Mouse (Mus musculus) CH12.LX (cell line): ENCODE measurements around the gene Cep164. TPM values are rescaled to one million over a fixed set of nuclear protein-coding genes. Genes with fewer than 3 reads are reported as not detected.

Experiments used
- DNase-seq: peaks from one replicate; pipeline ENCODE4 v3.0.0-alpha.2; 2013; ENCODE audit errors: extremely low read depth
- H3K27ac ChIP-seq: 2 replicates; pipeline ENCODE4 v1.5.1; 2012; ENCODE audit warnings: low read depth, mild to moderate bottlenecking, control low read depth, moderate library complexity; ENCODE audit not compliant: insufficient read depth
- H3K27me3 ChIP-seq: replicated peaks from 2 replicates; pipeline ENCODE3; 2012; ENCODE audit warnings: inconsistent platforms
- H3K36me3 ChIP-seq, 2 experiments: replicated peaks in 1 of 2; 2 replicates each; pipeline versions ENCODE3 to v1.6.1; 2012; ENCODE audit warnings: inconsistent platforms in 1 of 2, low read length in 1 of 2, mild to moderate bottlenecking in 1 of 2, mixed read lengths in 1 of 2, moderate library complexity in 1 of 2; ENCODE audit not compliant: control insufficient read depth in 1 of 2, insufficient read depth in 1 of 2
- H3K4me1 ChIP-seq, 2 experiments: 2 replicates each; pipeline ENCODE4 v1.6.1; 2012; ENCODE audit warnings: inconsistent platforms in 1 of 2, moderate library complexity in 1 of 2; ENCODE audit not compliant: insufficient read depth in 2 of 2, control insufficient read depth in 1 of 2
- H3K4me2 ChIP-seq: 2 replicates; pipeline ENCODE4 v1.6.1; 2012; ENCODE audit warnings: low read depth, mild to moderate bottlenecking, control low read depth; ENCODE audit not compliant: poor library complexity, insufficient read depth, severe bottlenecking
- H3K4me3 ChIP-seq, 3 experiments: fragments of 150-350 bp in 1 of 3; sonication (generic) in 1 of 3; replicated peaks in 1 of 3; 2 replicates each; pipeline versions ENCODE3 to v1.5.1; 2011 to 2012; ENCODE audit warnings: low read depth in 2 of 3, low read length in 2 of 3, mild to moderate bottlenecking in 2 of 3, moderate library complexity in 2 of 3, control low read depth in 1 of 3, improper control_type of control experiment in 1 of 3, inconsistent platforms in 1 of 3, mixed read lengths in 1 of 3; ENCODE audit not compliant: poor library complexity in 1 of 3
- H3K79me2 ChIP-seq: replicated peaks from 2 replicates; pipeline ENCODE4 v1.6.1; 2012; ENCODE audit warnings: mild to moderate bottlenecking, moderate library complexity; ENCODE audit not compliant: control insufficient read depth, poor library complexity, insufficient read depth, severe bottlenecking; ENCODE audit errors: extremely low read depth
- H3K9ac ChIP-seq: 2 replicates; pipeline ENCODE4 v1.6.1; 2012; ENCODE audit warnings: low read depth, mild to moderate bottlenecking, control low read depth, moderate library complexity; ENCODE audit not compliant: insufficient read depth
- H3K9me3 ChIP-seq: replicated peaks from 2 replicates; pipeline ENCODE3; 2012; ENCODE audit warnings: low read length, inconsistent platforms, mixed read lengths
- BHLHE40 ChIP-seq: IDR thresholded peaks from 2 replicates; pipeline ENCODE4 v1.6.1; 2011; ENCODE audit warnings: mild to moderate bottlenecking, low read depth, low read length, improper control_type of control experiment
- CHD2 ChIP-seq: IDR thresholded peaks from 2 replicates; pipeline ENCODE4 v1.6.1; 2011; ENCODE audit warnings: low read length, improper control_type of control experiment
- CTCF ChIP-seq, 2 experiments: IDR thresholded peaks in 1 of 2; conservative IDR thresholded peaks in 1 of 2; 2 replicates each; pipeline ENCODE4 v1.5.1; 2011 to 2012; ENCODE audit warnings: low read depth in 2 of 2, low read length in 2 of 2, improper control_type of control experiment in 1 of 2, inconsistent platforms in 1 of 2, mild to moderate bottlenecking in 1 of 2, moderate library complexity in 1 of 2
- EP300 ChIP-seq: IDR thresholded peaks from 2 replicates; pipeline ENCODE4 v1.6.1; 2011; ENCODE audit warnings: low read length, improper control_type of control experiment
- HCFC1 ChIP-seq: IDR thresholded peaks from 2 replicates; pipeline ENCODE4 v1.6.1; 2012; ENCODE audit warnings: low read depth, mild to moderate bottlenecking, inconsistent platforms, low read length, improper control_type of control experiment
- IRF4 ChIP-seq: IDR thresholded peaks from 2 replicates; pipeline ENCODE4 v1.6.1; 2014; ENCODE audit warnings: low read depth, mild to moderate bottlenecking, inconsistent platforms, low read length, improper control_type of control experiment
- JUN ChIP-seq: IDR thresholded peaks from 2 replicates; pipeline ENCODE4 v1.6.1; 2011; ENCODE audit warnings: low read depth, mild to moderate bottlenecking, low read length, improper control_type of control experiment, moderate library complexity; ENCODE audit not compliant: insufficient read depth
- KAT2A ChIP-seq: IDR thresholded peaks from 2 replicates; pipeline ENCODE4 v1.6.1; 2012; ENCODE audit warnings: low read length, improper control_type of control experiment, inconsistent platforms; ENCODE audit not compliant: insufficient replicate concordance
- MAFK ChIP-seq: IDR thresholded peaks from 2 replicates; pipeline ENCODE4 v1.6.1; 2011; ENCODE audit warnings: low read length, improper control_type of control experiment; ENCODE audit not compliant: insufficient replicate concordance
- MAX ChIP-seq: IDR thresholded peaks from 2 replicates; pipeline ENCODE4 v1.6.1; 2011; ENCODE audit warnings: low read length, improper control_type of control experiment
- MEF2A ChIP-seq: IDR thresholded peaks from 2 replicates; pipeline ENCODE4 v1.6.1; 2014; ENCODE audit warnings: low read depth, mild to moderate bottlenecking, inconsistent platforms, low read length, improper control_type of control experiment, borderline replicate concordance
- NRF1 ChIP-seq: IDR thresholded peaks from 2 replicates; pipeline ENCODE4 v1.6.1; 2014; ENCODE audit warnings: low read depth, mild to moderate bottlenecking, inconsistent platforms, low read length, improper control_type of control experiment, moderate library complexity
- RAD21 ChIP-seq: IDR thresholded peaks from 2 replicates; pipeline ENCODE4 v1.6.1; 2011; ENCODE audit warnings: low read depth, mild to moderate bottlenecking, low read length, improper control_type of control experiment, moderate library complexity
- RCOR1 ChIP-seq: conservative IDR thresholded peaks from 2 replicates; pipeline ENCODE4 v1.6.1; 2012; ENCODE audit warnings: low read depth, mild to moderate bottlenecking, inconsistent platforms, low read length, improper control_type of control experiment
- SMC3 ChIP-seq: IDR thresholded peaks from 2 replicates; pipeline ENCODE4 v1.6.1; 2011; ENCODE audit warnings: low read depth, low read length, improper control_type of control experiment
- USF1 ChIP-seq: IDR thresholded peaks from 2 replicates; pipeline ENCODE4 v1.6.1; 2014; ENCODE audit warnings: low read depth, mild to moderate bottlenecking, inconsistent platforms, low read length, improper control_type of control experiment
- ZC3H11A ChIP-seq: IDR thresholded peaks from 2 replicates; pipeline ENCODE4 v1.6.1; 2012; ENCODE audit warnings: low read depth, mild to moderate bottlenecking, inconsistent platforms, low read length, improper control_type of control experiment
- ZNF384 ChIP-seq: IDR thresholded peaks from 2 replicates; pipeline ENCODE4 v1.6.1; 2012; ENCODE audit warnings: low read depth, low read length, improper control_type of control experiment, inconsistent platforms
- dilution Hi-C: fragments of 300-500 bp; cut with MboI; formaldehyde crosslinking; loops from 2 replicates; pipeline ENCODE4 v1.14.3; 2020; ENCODE audit warnings: low sequenced_read_pairs; ENCODE audit not compliant: extremely low pct_unique_long_range_greater_than_20kb, extremely low pct_ligation_motif_present
- in situ Hi-C: fragments of 300-500 bp; cut with MboI; formaldehyde crosslinking; loops from 3 replicates; pipeline ENCODE4 v1.14.3; 2019; ENCODE audit warnings: low sequenced_read_pairs, low pct_ligation_motif_present, low pct_unique_long_range_greater_than_20kb, mixed read lengths
- polyA plus RNA-seq: library from polyadenylated mRNA; unstranded; fragments of >175 nt; gene quantifications from 2 replicates; pipeline ENCODE4 v1.2.1, GENCODE M21; 2012; ENCODE audit warnings: low read depth; ENCODE audit not compliant: insufficient read length
- total RNA-seq, 2 experiments: library from RNA; depleted of rRNA; stranded (reverse); fragments of 300-350 nt in 1 of 2; fragments of >200 nt in 1 of 2; gene quantifications; 2 replicates each; pipeline ENCODE4 v1.2.3; 2012 to 2014

The Cep164 gene
- total and polyA plus RNA-seq, 3 experiments: 14.2 to 22.7 (median 21.7) TPM

DNA sequence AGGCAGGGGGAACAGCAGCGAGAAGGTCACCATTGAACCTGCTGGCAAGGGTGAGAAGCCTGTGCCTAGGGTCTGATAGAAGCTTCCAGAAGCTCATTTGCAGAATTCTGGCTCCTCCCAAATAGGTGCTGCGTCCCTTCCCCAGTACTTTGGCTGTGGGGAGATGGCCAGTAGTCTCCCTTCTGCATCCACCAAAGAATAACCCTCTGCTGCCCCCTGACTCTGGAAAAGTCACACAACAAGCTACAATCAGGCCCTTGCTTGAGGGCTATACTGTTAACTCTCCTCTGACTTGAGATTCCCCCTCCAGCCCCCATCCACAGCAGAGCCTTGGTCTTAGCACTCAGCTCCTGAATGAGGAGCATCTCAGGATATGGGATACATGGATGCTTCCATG, 87.9 kb downstream of the Cep164 start:
- Histone ChIP-seq H3K27me3 (peaks cover 69% of the 10 kb centered on the region), H3K9ac (no peak overlapping the region), H3K9me3 (peaks cover 3% of the 10 kb centered on the region), H3K4me2 (no peak overlapping the region), H3K4me3 (no peak overlapping the region), H3K4me1 (peaks cover 0 to 5% of the 10 kb centered on the region in 2 experiments; a peak in 1 of 4 replicates), H3K36me3 (no peaks in the 10 kb centered on the region), H3K27ac (no peak overlapping the region), H3K79me2 (no peaks in the 10 kb centered on the region)
- dilution Hi-C loops (no loop called here), in situ Hi-C loops (loop anchor here (10.0 to 25.0 kb wide), 2 partner anchors 326 to 528 kb away; partner anchors contain the start of gene Tmprss4)
- peak; percentile 13 for DNase-seq
- no peak for TF ChIP-seq MEF2A
- TF ChIP-seq NRF1: no peak
- TF ChIP-seq RAD21: peak; percentile 55
- peak; percentile 45 for TF ChIP-seq SMC3
- no peak for TF ChIP-seq MAFK
- no peak for TF ChIP-seq IRF4
- TF ChIP-seq CTCF (conservative IDR thresholded peaks at IDR 0.05 in 1 of 2, IDR thresholded peaks at IDR 0.05 in 1 of 2; ENCODE audit: low read depth in 2 of 2, low read length in 2 of 2): peak in 1 of 2 experiments; percentile 58; a peak in 2 of 4 replicates
- no peak for TF ChIP-seq ZC3H11A
- TF ChIP-seq KAT2A: no peak

DNA sequence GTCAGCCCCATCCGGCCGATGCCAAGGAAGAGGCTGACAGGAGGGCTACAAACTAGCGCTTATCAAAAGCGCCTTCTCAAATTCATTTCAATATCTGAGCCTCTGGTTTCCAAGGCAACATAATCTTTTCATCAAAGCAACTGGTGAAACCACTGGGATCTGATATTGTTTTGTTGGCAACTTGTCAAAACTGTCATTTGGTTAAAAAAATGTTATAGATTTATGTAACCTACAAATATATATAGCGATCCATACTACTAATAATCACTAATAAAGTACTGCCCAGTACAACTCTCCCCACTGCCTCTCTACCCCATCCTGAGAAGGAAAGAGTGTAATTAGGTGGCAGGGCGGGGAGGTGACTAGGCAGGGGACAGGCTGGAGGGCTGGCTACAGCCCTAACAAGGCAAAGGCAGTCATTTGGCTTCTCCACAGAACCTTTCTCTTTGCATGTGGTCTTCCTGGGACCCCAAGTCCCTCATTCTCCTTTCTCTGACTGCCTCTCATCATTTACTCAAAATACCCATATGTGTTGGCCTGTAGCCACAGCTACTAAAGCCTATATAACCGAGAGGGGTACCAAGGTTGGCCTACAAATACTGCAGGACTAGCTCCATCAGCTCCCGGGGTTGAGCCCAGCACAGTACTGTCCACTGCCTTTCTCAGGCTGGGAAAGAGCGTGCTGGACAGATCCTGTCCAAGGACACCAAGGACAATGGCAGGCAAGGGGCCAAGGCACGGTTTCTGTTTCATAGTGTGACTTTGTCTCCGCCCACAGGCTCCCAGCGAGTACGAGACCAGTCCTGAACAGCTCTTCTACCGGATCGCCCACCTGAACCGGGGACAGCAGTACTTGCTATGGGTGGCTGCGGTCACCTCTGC, 88.5 kb downstream of the Cep164 start:
- H3K27me3 ChIP-seq: peaks cover 63% of the 10 kb centered on the region
- no peak for DNase-seq

More for the DNA sequence above, 88.5 kb downstream of the Cep164 start:
- Histone ChIP-seq H3K79me2 (no peaks in the 10 kb centered on the region), H3K27ac (no peak overlapping the region), H3K9ac (no peak overlapping the region), H3K4me1 (peaks cover 0 to 5% of the 10 kb centered on the region in 2 experiments; a peak in 1 of 4 replicates), H3K4me2 (no peak overlapping the region), H3K9me3 (peaks cover 3% of the 10 kb centered on the region), H3K36me3 (no peaks in the 10 kb centered on the region), H3K4me3 (no peak overlapping the region)
- in situ Hi-C loops: loop anchor here (10.0 to 25.0 kb wide), 2 partner anchors 325 to 528 kb away; partner anchors contain the start of gene Tmprss4
- TF ChIP-seq CTCF (conservative IDR thresholded peaks at IDR 0.05 in 1 of 2, IDR thresholded peaks at IDR 0.05 in 1 of 2; ENCODE audit: low read depth in 2 of 2, low read length in 2 of 2): no peak
- TF ChIP-seq HCFC1: no peak
- TF ChIP-seq NRF1: no peak
- no peak for TF ChIP-seq ZNF384
- TF ChIP-seq EP300: no peak
- no peak for TF ChIP-seq KAT2A
- no peak for TF ChIP-seq RCOR1
- no peak for TF ChIP-seq MAX
- no peak for TF ChIP-seq BHLHE40
- no peak for TF ChIP-seq SMC3
- TF ChIP-seq CHD2: no peak
- no peak for TF ChIP-seq JUN
- TF ChIP-seq USF1: no peak
- dilution Hi-C loops: no loop called here
